Mouse (Mus musculus) brain, embryonic 14.5 days (tissue): ENCODE measurements around the gene Gsta4.

Experiments
- CTCF ChIP-seq: fragments of 200-500 bp; IDR thresholded peaks from 2 replicates; pipeline ENCODE4 v1.5.1; 2012; ENCODE audit warnings: inconsistent platforms, mild to moderate bottlenecking, moderate library complexity, borderline replicate concordance; ENCODE audit not compliant: insufficient read depth, insufficient read length; ENCODE audit errors: extremely low read depth
- POLR2A ChIP-seq: fragments of 200-500 bp; IDR thresholded peaks from 2 replicates; pipeline ENCODE4 v1.6.1; 2012; ENCODE audit warnings: mild to moderate bottlenecking, inconsistent platforms, borderline replicate concordance; ENCODE audit not compliant: poor library complexity, insufficient read depth, insufficient read length, severe bottlenecking; ENCODE audit errors: extremely low read depth

DNA sequence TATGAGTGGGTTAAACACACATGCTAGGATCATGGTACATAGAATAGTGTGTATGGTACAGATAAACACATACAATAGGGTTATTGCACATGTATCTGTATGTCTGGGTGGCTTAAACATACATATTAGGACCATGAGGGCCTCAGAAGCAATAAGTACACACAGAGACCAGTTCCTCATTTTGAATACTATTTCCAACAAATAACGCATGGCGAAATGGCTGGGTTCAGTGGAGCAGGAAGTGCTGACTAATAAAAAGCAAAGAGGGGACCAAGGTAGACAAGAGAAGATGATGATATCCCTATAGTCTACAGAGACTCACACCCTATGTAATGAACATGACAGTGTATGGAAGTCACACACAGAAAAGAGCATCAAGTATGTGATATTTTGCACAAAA, 45.5 kb downstream of the Gsta4 start:
- TF ChIP-seq CTCF (no peak), POLR2A (no peak)
